Mouse (Mus musculus): ENCODE data around the gene Dlx3.

GRCm38 (mm10) chr11:95079256-95079875 is 40.6 kb upstream of the Dlx3 start:
- TF ChIP-seq EP300 (optimal IDR thresholded peaks at IDR 0.05) (no peak), CTCF (IDR thresholded peaks at IDR 0.05; ENCODE audit: low read depth) (no peak)

Measured in stomach, postnatal 0 days (tissue).